ENCODE assay signal across 8 mouse cellular contexts in the genomic region with DNA sequence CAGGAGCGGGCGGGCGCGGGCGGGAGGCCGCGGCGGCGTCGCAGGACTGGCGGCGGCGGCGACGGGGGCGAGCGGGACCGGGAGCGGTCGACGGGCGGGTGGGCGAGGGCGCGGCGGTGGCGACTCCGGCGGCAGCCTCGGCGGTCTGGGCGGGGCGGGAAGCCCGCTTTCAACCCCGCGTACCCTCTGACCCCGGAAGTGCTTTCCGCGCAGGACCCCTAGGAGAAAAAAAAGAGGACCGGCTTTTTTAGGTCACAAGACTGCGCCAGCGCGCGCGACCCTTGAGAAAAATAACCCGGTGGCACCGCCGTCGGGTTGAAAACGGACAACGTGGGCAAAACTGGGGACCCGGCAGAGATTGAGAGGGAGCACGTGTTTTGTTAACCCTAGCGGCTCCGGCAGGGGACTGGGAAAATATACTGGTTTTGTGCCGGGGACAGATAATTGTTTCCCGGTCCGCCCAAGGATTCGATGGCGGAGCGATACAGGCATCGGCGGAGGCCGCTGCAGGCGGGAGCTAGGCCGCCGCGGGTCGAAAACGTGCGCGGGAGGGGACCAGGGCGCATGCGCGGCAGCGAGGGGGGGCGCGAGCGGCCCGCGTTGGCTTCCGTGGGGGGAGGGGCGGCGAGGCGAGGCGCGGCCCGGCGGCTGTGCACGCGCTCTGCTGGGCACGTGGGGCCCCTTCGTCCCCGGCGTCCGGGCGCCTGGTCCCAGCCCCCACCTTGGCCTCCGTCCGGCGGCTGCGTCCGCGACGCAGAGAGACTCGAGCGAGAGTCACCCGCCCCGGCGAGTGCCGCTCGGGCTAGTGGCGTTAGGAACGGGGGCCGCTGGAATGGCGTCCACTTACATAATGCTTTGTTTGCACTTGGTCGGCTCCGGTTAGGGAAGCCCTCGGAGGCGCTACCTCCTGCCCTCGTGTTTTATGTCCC. TPM values are rescaled to one million over a fixed set of nuclear protein-coding genes. Genes with fewer than 3 reads are reported as not detected.
A peak's percentile ranks its signal among the peaks of the same experiment; 100 is the strongest.
DNase-seq lines count a peak whose midpoint lies in the region; ATAC-seq and TF ChIP-seq lines count a peak whose summit lies in the region.

A gene (minus strand): TSS at position 290 of the 929 bp plus-strand sequence.

- H3K27ac ChIP-seq in heart, embryonic 12.5 days (ENCODE audit: poor library complexity, severe bottlenecking) = peak within 1 kb of the TSS; percentile 100
- peak within 1 kb of the TSS; percentile 100 for H3K27ac ChIP-seq in kidney, postnatal 0 days
- H3K27ac ChIP-seq in liver, embryonic 11.5 days (ENCODE audit: low read depth, low read length) = peak within 1 kb of the TSS; percentile 99
- H3K27ac ChIP-seq in stomach, embryonic 14.5 days (ENCODE audit: low read length) = peak within 1 kb of the TSS; percentile 100

- H3K27me3 ChIP-seq in C2C12 (ENCODE audit: control insufficient read depth, insufficient read depth, insufficient read length) = no peaks in the 10 kb centered on the region
- H3K27me3 ChIP-seq in erythroblast, embryonic 14.5 days (ENCODE audit: control insufficient read depth) = no peaks in the 10 kb centered on the region
- no peaks in the 10 kb centered on the region for H3K27me3 ChIP-seq in heart, embryonic 12.5 days (replicated peaks)
- H3K27me3 ChIP-seq in kidney, postnatal 0 days (ENCODE audit: insufficient read depth, low read length) = no peaks in the 10 kb centered on the region
- H3K27me3 ChIP-seq in liver, embryonic 11.5 days (replicated peaks; ENCODE audit: control insufficient read depth, insufficient read depth, low read length) = no peaks in the 10 kb centered on the region
- H3K27me3 ChIP-seq in stomach, embryonic 14.5 days (ENCODE audit: control insufficient read depth, insufficient read depth, low read length) = no peaks in the 10 kb centered on the region

- under 1% methylated on average over 96 of the region's 120 CpGs for WGBS in heart, embryonic 12.5 days
- WGBS in kidney, postnatal 0 days = under 1% methylated on average over 105 of the region's 120 CpGs
- WGBS in liver, embryonic 11.5 days = under 1% methylated on average over 109 of the region's 120 CpGs
- WGBS in stomach, embryonic 14.5 days = under 1% methylated on average over 100 of the region's 120 CpGs

- no peak for TF ChIP-seq CTCF in C2C12 (IDR thresholded peaks at IDR 0.05; ENCODE audit: control insufficient read depth, insufficient read depth, insufficient read length)
- no peak for TF ChIP-seq CTCF in brain, embryonic 14.5 days (IDR thresholded peaks at IDR 0.05; ENCODE audit: borderline replicate concordance, extremely low read depth, insufficient read depth, insufficient read length)
- TF ChIP-seq CTCF in kidney, postnatal 0 days (IDR thresholded peaks at IDR 0.05; ENCODE audit: low read depth) = no peak; the same call in 1 of the 2 replicates

- H3K9me3 ChIP-seq in erythroblast, embryonic 14.5 days (ENCODE audit: control insufficient read depth, low read length) = no peaks in the 10 kb centered on the region
- no peaks in the 10 kb centered on the region for H3K9me3 ChIP-seq in heart, embryonic 12.5 days (replicated peaks)
- H3K9me3 ChIP-seq in kidney, postnatal 0 days (replicated peaks; ENCODE audit: low read length) = no peaks in the 10 kb centered on the region
- H3K9me3 ChIP-seq in liver, embryonic 11.5 days (ENCODE audit: control insufficient read depth, low read length) = no peaks in the 10 kb centered on the region
- no peaks in the 10 kb centered on the region for H3K9me3 ChIP-seq in stomach, embryonic 14.5 days (ENCODE audit: control insufficient read depth, low read depth, low read length)

- ATAC-seq in heart, embryonic 12.5 days (ENCODE audit: insufficient number of reproducible peaks, low FRiP score) = peak; percentile 86
- peak; percentile 87 for ATAC-seq in kidney, postnatal 0 days (replicated peaks; ENCODE audit: low FRiP score, low read depth)
- ATAC-seq in liver, embryonic 11.5 days (replicated peaks; ENCODE audit: low FRiP score) = peak; percentile 76
- ATAC-seq in stomach, embryonic 14.5 days (ENCODE audit: insufficient number of reproducible peaks, insufficient read depth, low FRiP score, low read depth) = peak; percentile 80

- H3K4me2 ChIP-seq in heart, embryonic 12.5 days = peak within 1 kb of the TSS; percentile 83
- peak within 1 kb of the TSS; percentile 79 for H3K4me2 ChIP-seq in kidney, postnatal 0 days (ENCODE audit: low read length)
- H3K4me2 ChIP-seq in liver, embryonic 11.5 days = peak within 1 kb of the TSS; percentile 77
- peak within 1 kb of the TSS; percentile 74 for H3K4me2 ChIP-seq in stomach, embryonic 14.5 days (replicated peaks; ENCODE audit: low read depth, low read length)

- H3K79me2 ChIP-seq in C2C12 (ENCODE audit: control insufficient read depth, insufficient read depth) = peaks cover 47% of the 10 kb centered on the region

- H3K4me1 ChIP-seq in erythroblast, embryonic 14.5 days (ENCODE audit: control insufficient read depth) = peaks cover 43% of the 10 kb centered on the region
- peaks cover 13% of the 10 kb centered on the region for H3K4me1 ChIP-seq in heart, embryonic 12.5 days (replicated peaks)
- H3K4me1 ChIP-seq in kidney, postnatal 0 days (replicated peaks; ENCODE audit: insufficient read depth, low read length) = peaks cover 9% of the 10 kb centered on the region; the same call in 1 of the 2 replicates
- peaks cover 17% of the 10 kb centered on the region for H3K4me1 ChIP-seq in liver, embryonic 11.5 days (replicated peaks; ENCODE audit: control insufficient read depth, insufficient read depth, low read length)
- H3K4me1 ChIP-seq in stomach, embryonic 14.5 days (ENCODE audit: control insufficient read depth, insufficient read depth, low read length) = 0 out of 2 replicates have a peak, but pooled peaks cover 6% of the 10 kb centered on the region

- peaks cover 36% of the 10 kb centered on the region for H3K79me3 ChIP-seq in C2C12 (ENCODE audit: low read depth)

- peak within 1 kb of the TSS; percentile 90 for H3K4me3 ChIP-seq in C2C12 (ENCODE audit: insufficient read depth, poor library complexity, severe bottlenecking)
- peak within 1 kb of the TSS; percentile 79 for H3K4me3 ChIP-seq in erythroblast, embryonic 14.5 days (replicated peaks)
- peak within 1 kb of the TSS; percentile 98 for H3K4me3 ChIP-seq in heart, embryonic 12.5 days
- peak within 1 kb of the TSS; percentile 98 for H3K4me3 ChIP-seq in kidney, postnatal 0 days (replicated peaks; ENCODE audit: low read depth, low read length)
- peak within 1 kb of the TSS; percentile 85 for H3K4me3 ChIP-seq in liver, embryonic 11.5 days (ENCODE audit: low read depth, low read length)
- peak within 1 kb of the TSS; percentile 88 for H3K4me3 ChIP-seq in stomach, embryonic 14.5 days (ENCODE audit: low read depth, low read length)

- peak; percentile 83 for TF ChIP-seq POLR2A in brain, embryonic 14.5 days (IDR thresholded peaks at IDR 0.05; ENCODE audit: borderline replicate concordance, extremely low read depth, insufficient read depth, insufficient read length, poor library complexity, severe bottlenecking)

- H3ac ChIP-seq in C2C12 (ENCODE audit: control insufficient read depth, insufficient read length, low read depth) = peak within 1 kb of the TSS; percentile 100

- DNase-seq in brain, embryonic 14.5 days (ENCODE audit: low read depth) = peak; percentile 97
- peak; percentile 96 for DNase-seq in kidney, postnatal 0 days (ENCODE audit: low spot score)
- peak; percentile 98 for DNase-seq in liver, embryonic 11.5 days (ENCODE audit: low spot score)
- DNase-seq in naive thymus-derived CD4-positive, alpha-beta T cell, adult 2 months (ENCODE audit: low read depth) = peak; percentile 98

- H3K36me3 ChIP-seq in C2C12 (ENCODE audit: control insufficient read depth, insufficient read depth) = peaks cover 41% of the 10 kb centered on the region
- H3K36me3 ChIP-seq in erythroblast, embryonic 14.5 days (ENCODE audit: control insufficient read depth) = peaks cover 58% of the 10 kb centered on the region
- H3K36me3 ChIP-seq in heart, embryonic 12.5 days = peaks cover 22% of the 10 kb centered on the region
- H3K36me3 ChIP-seq in kidney, postnatal 0 days (ENCODE audit: insufficient read depth, low read length) = 0 out of 2 replicates have a peak, but pooled peaks cover 10% of the 10 kb centered on the region
- peaks cover 8% of the 10 kb centered on the region; the same call in 1 of the 2 replicates for H3K36me3 ChIP-seq in liver, embryonic 11.5 days (ENCODE audit: control insufficient read depth, insufficient read depth, low read length)
- peaks cover 10% of the 10 kb centered on the region for H3K36me3 ChIP-seq in stomach, embryonic 14.5 days (ENCODE audit: control insufficient read depth, insufficient read depth, low read length)

- peak within 1 kb of the TSS; percentile 95 for H3K9ac ChIP-seq in heart, embryonic 12.5 days
- peak within 1 kb of the TSS; percentile 98 for H3K9ac ChIP-seq in kidney, postnatal 0 days (ENCODE audit: low read depth, low read length)
- H3K9ac ChIP-seq in liver, embryonic 11.5 days (ENCODE audit: low read depth, low read length) = peak within 1 kb of the TSS; percentile 99
- peak within 1 kb of the TSS; percentile 92 for H3K9ac ChIP-seq in stomach, embryonic 14.5 days (replicated peaks; ENCODE audit: low read depth, low read length)

TF ChIP-seq in C2C12, 6 proteins besides CTCF, POLR2A, EP300 and RAD21:
- no peak for TF ChIP-seq CEBPB (IDR thresholded peaks at IDR 0.05; ENCODE audit: low read depth)
- TF ChIP-seq USF1 (IDR thresholded peaks at IDR 0.05; ENCODE audit: low read depth) = peak; percentile 28
- TF ChIP-seq MAX (IDR thresholded peaks at IDR 0.05) = peak; percentile 93

RNA-seq across cellular contexts. Expression of the gene that starts here (rescaled TPM):
- 453 TPM for polyA plus RNA-seq in C2C12 (2012; fragmentation: generic; extraction: Trizol)
- 240 and 297 TPM in 2 replicates for polyA plus RNA-seq in brain, embryonic 14.5 days (2012; rRNA removed)
- 148 and 149 TPM in 2 replicates for polyA plus RNA-seq in erythroblast, embryonic 14.5 days (2012)
- 415 and 416 TPM in 2 replicates for polyA plus RNA-seq in heart, embryonic 12.5 days (2016; fragmentation: Nextera tagmentation; extraction: Ambion mirVana)
- polyA plus RNA-seq in kidney, postnatal 0 days (2015; fragmentation: Nextera tagmentation; extraction: Ambion mirVana) = 488 and 506 TPM in 2 replicates
- 543 and 554 TPM in 2 replicates for polyA plus RNA-seq in liver, embryonic 11.5 days (2014; fragmentation: Nextera tagmentation; extraction: Ambion mirVana)
- 230 and 234 TPM in 2 replicates for polyA plus RNA-seq in stomach, embryonic 14.5 days (2014; fragmentation: Nextera tagmentation; extraction: Ambion mirVana)

Comparison
In these comparisons a context has a peak if more than half of its experiments do, and no peak if none do; other contexts are left out.
1. Peak in every context shown above with its lines: DNase-seq, ATAC-seq, H3K4me3 ChIP-seq and H3K27ac ChIP-seq.